Mouse (Mus musculus) olfactory bulb, adult 2 months (tissue): Measurements from ENCODE around the gene Lrrc8c.

ENCODE experiments used
- CTCF ChIP-seq: fragments of 200-500 bp; IDR thresholded peaks from 2 replicates; pipeline ENCODE4 v1.5.1; 2012; ENCODE audit warnings: low read depth, mild to moderate bottlenecking, low read length, moderate library complexity; ENCODE audit not compliant: insufficient read depth
- POLR2A ChIP-seq: fragments of 200-500 bp; IDR thresholded peaks from 2 replicates; pipeline ENCODE4 v1.6.1; 2012; ENCODE audit warnings: mild to moderate bottlenecking, low read depth, low read length, moderate library complexity; ENCODE audit not compliant: insufficient read depth

DNA sequence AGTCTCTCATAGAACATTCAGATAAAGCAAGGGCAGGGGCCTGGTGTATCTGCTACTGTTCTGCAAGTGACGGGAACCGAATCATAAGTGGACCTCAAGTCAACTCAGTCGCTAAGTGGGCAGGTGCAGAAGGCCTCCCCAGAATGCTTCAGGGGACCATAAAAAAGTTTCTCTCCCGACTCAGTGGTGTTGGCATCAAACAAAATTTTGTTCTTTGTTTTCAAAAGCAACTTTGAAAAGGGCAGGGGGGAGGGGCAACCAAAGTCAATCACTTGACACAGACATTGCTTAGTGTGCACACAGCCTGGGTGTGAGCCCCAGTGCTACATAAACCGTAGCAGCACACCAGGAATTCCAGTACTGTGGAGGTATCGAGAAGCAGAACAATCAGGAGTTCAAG, 116.4 kb downstream of the Lrrc8c start:
- TF ChIP-seq POLR2A (no peak), CTCF (no peak)
